Mouse (Mus musculus) thymus, adult 2 months (tissue): ENCODE results near the gene Adgrf5.

Experiments used
- CTCF ChIP-seq: fragments of 200-500 bp; IDR thresholded peaks from 2 replicates; pipeline ENCODE4 v1.5.1; 2012; ENCODE audit warnings: mild to moderate bottlenecking, control low read depth, low read length, moderate library complexity, borderline replicate concordance; ENCODE audit not compliant: control insufficient read depth, poor library complexity, insufficient read depth; ENCODE audit errors: extremely low read depth
- POLR2A ChIP-seq: fragments of 200-500 bp; IDR thresholded peaks from 2 replicates; pipeline ENCODE4 v1.6.1; 2012; ENCODE audit warnings: mild to moderate bottlenecking, low read length, control low read depth, moderate library complexity; ENCODE audit not compliant: control insufficient read depth, poor library complexity, insufficient read depth; ENCODE audit errors: extremely low read depth

GRCm38 (mm10) chr17:43338279-43338678 lies 22.0 kb upstream of the Adgrf5 start:
- TF ChIP-seq CTCF: no peak
- no peak for TF ChIP-seq POLR2A
